Mouse (Mus musculus) hindbrain, postnatal 0 days (tissue): ENCODE measurements around the gene Lep. TPM values are rescaled to one million over a fixed set of nuclear protein-coding genes. Genes with fewer than 3 reads are reported as not detected.

Source experiments
- ATAC-seq: fragments of 200-750 bp; cut with Nextera tagmentation; 2 replicates; pipeline ENCODE4 v1.8.0; 2017; ENCODE audit warnings: mild to moderate bottlenecking, moderate TSS enrichment, moderate library complexity
- DNase-seq: peaks from one replicate; pipeline ENCODE4 v3.0.0-alpha.2; 2015; ENCODE audit warnings: low spot score
- H3K27ac ChIP-seq: fragments of 300-500 bp; sonication (generic); 2 replicates; pipeline ENCODE4 v1.5.1; 2014; ENCODE audit warnings: mild to moderate bottlenecking
- H3K27me3 ChIP-seq: fragments of 300-500 bp; sonication (generic); 2 replicates; pipeline ENCODE4 v1.6.1; 2014; ENCODE audit warnings: low read length, mixed read lengths; ENCODE audit not compliant: insufficient read depth
- H3K36me3 ChIP-seq: fragments of 300-500 bp; sonication (generic); 2 replicates; pipeline ENCODE4 v1.6.1; 2014; ENCODE audit warnings: low read length, mixed read lengths; ENCODE audit not compliant: insufficient read depth
- H3K4me1 ChIP-seq: fragments of 300-500 bp; sonication (generic); 2 replicates; pipeline ENCODE4 v1.6.1; 2014; ENCODE audit warnings: antibody characterized with exemption, low read length, mixed read lengths; ENCODE audit not compliant: insufficient read depth
- H3K4me2 ChIP-seq: fragments of 300-500 bp; sonication (generic); 2 replicates; pipeline ENCODE4 v1.6.1; 2014; ENCODE audit warnings: low read depth, mild to moderate bottlenecking, low read length, moderate library complexity, mixed read lengths
- H3K4me3 ChIP-seq: fragments of 300-500 bp; sonication (generic); 2 replicates; pipeline ENCODE4 v1.5.1; 2014; ENCODE audit warnings: low read length
- H3K9ac ChIP-seq: fragments of 300-500 bp; sonication (generic); replicated peaks from 2 replicates; pipeline ENCODE4 v1.6.1; 2014; ENCODE audit warnings: mild to moderate bottlenecking, low read length, moderate library complexity, mixed read lengths
- H3K9me3 ChIP-seq: fragments of 300-500 bp; sonication (generic); 2 replicates; pipeline ENCODE4 v1.6.1; 2016; ENCODE audit warnings: low read length, mixed read lengths
- CTCF ChIP-seq: IDR thresholded peaks from 2 replicates; pipeline ENCODE4 v1.5.1; 2016; ENCODE audit warnings: antibody characterized with exemption, control low read depth, low read depth
- WGBS: fragments of 180-500 bp; shearing (Covaris S2); extraction: QIAGEN DNeasy Blood & Tissue Kit; methylation state at CpG from one replicate; pipeline ENCODE4 v1.1.7; 2014; 5-methylcytosine and 5-hydroxymethylcytosine counted together
- polyA plus RNA-seq: library from polyadenylated mRNA; unstranded; fragments of >200 nt; fragmentation: Nextera tagmentation; extraction: Ambion mirVana; gene quantifications from 2 replicates; pipeline ENCODE4 v1.2.1, GENCODE M21; 2015
- total RNA-seq: library from RNA; depleted of rRNA; stranded (reverse); fragments of >200 nt; gene quantifications from 2 replicates; pipeline ENCODE4 v1.2.3, GENCODE M21; 2014

Lep gene
- total and polyA plus RNA-seq, 2 experiments from 2014 or later, result not detected

DNA sequence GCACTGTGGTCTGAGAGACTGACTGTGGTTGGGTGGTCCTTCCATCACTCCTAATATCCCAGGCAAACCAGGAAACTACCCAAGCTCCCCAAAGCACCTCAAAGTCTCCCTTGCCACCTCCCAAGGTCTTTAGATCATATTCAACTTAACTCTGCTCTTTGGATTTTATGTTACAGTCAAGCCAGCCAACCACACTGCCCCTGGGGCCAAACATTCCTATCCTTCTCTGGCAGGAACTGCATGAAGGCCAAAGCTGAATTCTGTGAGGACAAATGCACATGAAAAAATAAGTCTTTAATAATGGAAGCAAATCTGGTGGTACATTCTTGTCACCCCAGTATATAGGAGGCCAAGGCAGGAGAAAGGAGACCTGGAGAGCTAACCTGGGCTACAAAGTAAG lies 16.0 kb upstream of the Lep start:
- Histone ChIP-seq H3K27me3 (no peaks in the 10 kb centered on the region), H3K4me1 (no peaks in the 10 kb centered on the region), H3K27ac (no peak overlapping the region), H3K4me2 (no peak overlapping the region), H3K36me3 (no peaks in the 10 kb centered on the region), H3K4me3 (no peak overlapping the region), H3K9me3 (no peaks in the 10 kb centered on the region), H3K9ac (no peak overlapping the region)
- ATAC-seq, result no peak
- TF ChIP-seq CTCF, result no peak
- DNase-seq, result no peak

DNA sequence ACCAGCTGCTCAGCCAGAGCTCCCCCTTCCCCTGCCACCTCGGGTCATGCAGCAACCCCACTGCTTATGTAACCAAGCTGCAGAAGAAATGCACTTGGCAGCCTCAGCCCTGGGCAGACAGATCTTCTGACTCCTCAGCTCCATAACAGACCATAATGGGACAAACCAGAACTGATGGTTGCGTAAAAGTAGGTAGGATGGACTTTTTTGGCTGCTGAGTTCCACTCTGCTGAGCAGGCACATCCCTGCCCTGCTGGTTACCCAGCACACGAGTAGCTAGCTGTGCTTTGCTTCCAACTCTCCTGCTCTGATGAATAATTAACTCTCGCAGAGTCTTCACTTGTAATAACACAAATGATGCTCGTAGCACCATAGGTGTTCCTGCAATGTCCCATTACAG lies 10.1 kb upstream of the Lep start:
- H3K9ac ChIP-seq, result no peak overlapping the region
- TF ChIP-seq CTCF, result no peak
- ATAC-seq (no peak), DNase-seq (no peak)
- no peak overlapping the region for H3K27ac ChIP-seq
- WGBS, result 33% methylated on average over 5 of the region's 5 CpGs
- H3K4me2 ChIP-seq, result no peak overlapping the region
- peaks cover 14% of the 10 kb centered on the region for H3K4me1 ChIP-seq
- no peak overlapping the region for H3K4me3 ChIP-seq
- no peaks in the 10 kb centered on the region for H3K36me3 ChIP-seq
- no peaks in the 10 kb centered on the region for H3K9me3 ChIP-seq
- H3K27me3 ChIP-seq, result no peaks in the 10 kb centered on the region

DNA sequence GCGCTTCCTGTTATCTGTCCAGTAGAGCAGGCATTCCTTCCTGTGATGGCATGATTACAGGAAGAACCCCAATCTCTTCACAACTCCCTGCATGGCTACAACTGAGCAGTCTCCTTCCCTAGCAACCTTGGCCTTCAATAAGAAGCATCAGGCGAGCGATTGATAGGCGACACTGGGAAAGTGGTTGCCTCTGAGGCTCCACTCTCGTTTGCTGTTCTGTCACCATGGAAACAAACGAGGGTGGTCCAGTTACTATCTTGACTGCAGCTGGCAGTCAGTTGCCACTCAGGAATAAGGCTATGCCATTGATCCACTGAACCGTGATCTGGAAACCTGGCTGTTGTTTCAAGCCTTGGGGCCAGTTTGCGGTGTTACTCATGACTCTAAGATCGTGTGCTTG lies 7.8 kb upstream of the Lep start:
- H3K9ac ChIP-seq, result no peak overlapping the region
- no peak for TF ChIP-seq CTCF
- H3K27me3 ChIP-seq, result no peaks in the 10 kb centered on the region
- H3K27ac ChIP-seq, result no peak overlapping the region; the same call in 1 of the 2 replicates
- H3K9me3 ChIP-seq, result no peaks in the 10 kb centered on the region
- DNase-seq, result peak; percentile 77
- H3K4me1 ChIP-seq, result peaks cover 14% of the 10 kb centered on the region
- H3K4me3 ChIP-seq, result no peak overlapping the region
- peak; percentile 79 for ATAC-seq
- H3K36me3 ChIP-seq, result no peaks in the 10 kb centered on the region
- H3K4me2 ChIP-seq, result no peak overlapping the region
- WGBS, result 37% methylated on average over 9 of the region's 9 CpGs

DNA sequence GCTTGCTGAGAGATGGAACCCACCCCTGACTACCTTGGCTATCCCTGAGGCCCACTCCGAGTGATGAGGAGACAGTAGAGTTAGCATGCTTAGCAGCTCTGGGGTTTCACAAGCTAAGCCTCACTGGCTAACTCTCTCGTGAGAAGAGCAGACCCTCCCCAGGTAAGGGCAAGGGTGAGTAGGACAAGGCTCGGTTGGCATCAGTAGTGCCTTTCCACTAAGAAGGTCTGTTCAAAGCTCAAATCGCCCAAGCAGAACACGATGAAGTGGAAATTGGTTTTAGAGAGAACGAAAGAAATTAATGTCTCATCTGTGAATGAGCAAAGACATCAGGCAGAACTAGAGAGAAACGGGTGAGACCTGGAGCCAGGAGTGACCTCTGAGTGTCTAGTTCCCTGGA lies 6.8 kb upstream of the Lep start:
- DNase-seq, result no peak

DNA sequence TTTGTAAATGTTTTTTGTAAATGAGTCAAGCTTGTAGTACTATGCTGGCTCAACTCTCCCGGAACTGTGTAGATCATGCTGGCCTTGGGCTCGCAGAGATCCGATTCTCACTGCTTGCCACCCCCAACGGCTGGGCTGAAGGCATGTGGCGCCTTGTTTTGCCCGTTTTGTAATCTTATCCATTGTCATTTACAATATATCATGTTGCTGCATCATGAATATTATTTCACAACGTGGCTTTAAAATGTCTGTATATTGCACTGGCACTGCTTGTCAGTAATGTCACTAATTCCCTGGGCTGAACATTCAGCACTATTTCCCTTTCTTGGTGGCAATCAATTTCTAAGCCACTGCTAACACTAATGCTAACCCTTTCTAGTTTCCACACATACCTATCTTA lies 3.6 kb upstream of the Lep start:
- H3K4me1 ChIP-seq, result peaks cover 8% of the 10 kb centered on the region; the same call in 1 of the 2 replicates
- H3K27ac ChIP-seq, result no peak overlapping the region
- H3K36me3 ChIP-seq, result no peaks in the 10 kb centered on the region
- H3K4me3 ChIP-seq, result no peak overlapping the region
- ATAC-seq, result no peak
- WGBS, result 77% methylated on average over 7 of the region's 7 CpGs
- no peaks in the 10 kb centered on the region for H3K27me3 ChIP-seq
- no peak overlapping the region for H3K9ac ChIP-seq
- no peak for TF ChIP-seq CTCF
- no peak overlapping the region for H3K4me2 ChIP-seq
- no peaks in the 10 kb centered on the region for H3K9me3 ChIP-seq
- no peak for DNase-seq

More for the DNA sequence above, 6.8 kb upstream of the Lep start:
- Histone ChIP-seq H3K4me2 (no peak overlapping the region), H3K36me3 (no peaks in the 10 kb centered on the region), H3K4me3 (no peak overlapping the region), H3K27ac (no peak overlapping the region), H3K27me3 (no peaks in the 10 kb centered on the region), H3K9ac (no peak overlapping the region), H3K9me3 (no peaks in the 10 kb centered on the region), H3K4me1 (peaks cover 14% of the 10 kb centered on the region)
- ATAC-seq, result no peak
- WGBS, result 72% methylated on average over 7 of the region's 7 CpGs
- no peak for TF ChIP-seq CTCF

DNA sequence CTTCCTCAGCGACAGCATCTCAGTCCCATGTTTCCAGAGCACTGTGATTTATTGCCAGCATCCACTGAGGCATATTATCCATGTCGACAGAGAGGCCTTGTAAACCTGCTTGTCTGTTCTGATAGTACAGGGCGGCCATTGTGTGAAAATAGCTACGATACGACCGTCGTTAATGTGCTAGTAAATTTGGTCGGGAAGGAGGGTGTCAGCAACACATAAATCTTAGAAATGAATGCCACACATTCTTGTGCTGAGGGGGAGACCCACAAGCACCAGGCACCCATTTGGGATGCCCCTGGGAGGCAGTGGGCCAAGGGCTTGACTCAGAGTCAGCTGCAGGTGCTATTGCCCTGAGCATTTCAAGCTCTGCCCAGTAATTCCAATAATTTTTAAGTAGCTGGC lies 6.4 kb downstream of the Lep start:
- 61% methylated on average over 8 of the region's 8 CpGs for WGBS
- TF ChIP-seq CTCF, result no peak
- no peak for ATAC-seq

DNA sequence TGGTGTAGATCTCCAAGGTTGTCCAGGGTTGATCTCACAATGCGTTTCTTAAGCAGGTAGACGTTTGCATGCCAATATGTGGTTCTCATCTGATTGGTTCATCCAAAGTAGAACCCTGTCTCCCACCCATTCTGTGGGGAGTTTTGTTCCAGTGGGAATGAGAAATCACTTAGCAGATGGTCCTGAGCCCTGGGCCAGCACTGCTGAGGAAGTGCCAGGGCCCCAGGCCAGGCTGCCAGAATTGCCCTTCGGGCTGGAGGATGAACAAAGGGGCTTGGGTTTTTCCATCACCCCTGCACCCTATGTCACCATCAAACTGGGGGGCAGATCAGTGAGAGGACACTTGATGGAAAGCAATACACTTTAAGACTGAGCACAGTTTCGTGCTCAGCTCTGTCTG lies 12.2 kb downstream of the Lep start:
- Histone ChIP-seq H3K9ac (no peak overlapping the region), H3K27ac (no peak overlapping the region), H3K27me3 (no peaks in the 10 kb centered on the region), H3K4me2 (no peak overlapping the region), H3K4me1 (no peaks in the 10 kb centered on the region), H3K4me3 (no peak overlapping the region), H3K9me3 (no peaks in the 10 kb centered on the region), H3K36me3 (no peaks in the 10 kb centered on the region)
- WGBS, result 62% methylated on average over 4 of the region's 4 CpGs
- DNase-seq (no peak), ATAC-seq (peak; percentile 54; the same call in 1 of the 2 replicates)
- no peak for TF ChIP-seq CTCF

More for the DNA sequence above, 6.4 kb downstream of the Lep start:
- Histone ChIP-seq H3K27ac (no peak overlapping the region), H3K27me3 (no peaks in the 10 kb centered on the region), H3K9ac (no peak overlapping the region), H3K9me3 (no peaks in the 10 kb centered on the region), H3K4me1 (no peaks in the 10 kb centered on the region), H3K36me3 (no peaks in the 10 kb centered on the region), H3K4me2 (no peak overlapping the region), H3K4me3 (no peak overlapping the region)
- DNase-seq, result no peak
